Mouse (Mus musculus): ENCODE results near the gene Nqo1. TPM values are rescaled to one million over a fixed set of nuclear protein-coding genes. Genes with fewer than 3 reads are reported as not detected.

The Nqo1 gene
- total RNA-seq, 2 experiments from 2014 or later, result 4.5 to 6.1 TPM

Other genes with a start within 250 kb of the Nqo1 start
- gene Nfat5, start 109.7 kb downstream of the Nqo1 start, total RNA-seq (2021), result 100 to 1,000 TPM; 127 to 137 TPM
- gene Nob1, start 21.8 kb upstream of the Nqo1 start, total RNA-seq (2021), result 10 to 100 TPM; 28.5 to 35.5 TPM
- gene Wwp2, start 33.2 kb upstream of the Nqo1 start, total RNA-seq (2021), result 10 to 100 TPM; 32.3 to 43.3 TPM
- 100 to 1,000 TPM; 110 to 119 TPM for gene Psmd7, start 185.3 kb upstream of the Nqo1 start, total RNA-seq (2021)

Measured in adrenal gland, postnatal 36 days (tissue).